Mouse (Mus musculus): ENCODE measurements around the gene Stx19.

The Stx19 gene

GRCm38 (mm10) chr16:62814491-62814890, at the start of gene Stx19:
Gene Stx19 (plus strand): TSS chr16:62814676.
- no peak for DNase-seq (ENCODE audit: low spot score in 2 of 2)

- no peak for DNase-seq (ENCODE audit: low spot score in 2 of 2)
These were observed 41.0 kb upstream of the Stx19 start for GRCm38 (mm10) chr16:62773462-62773861.

- DNase-seq (ENCODE audit: low spot score in 2 of 2), result no peak
These were observed 38.4 kb upstream of the Stx19 start for GRCm38 (mm10) chr16:62776034-62776433.

GRCm38 (mm10) chr16:62778282-62778681, 36.2 kb upstream of the Stx19 start:
- no peak for DNase-seq (ENCODE audit: low spot score in 2 of 2)

GRCm38 (mm10) chr16:62782229-62782628, 32.2 kb upstream of the Stx19 start:
- DNase-seq (ENCODE audit: low spot score in 2 of 2), result no peak

- DNase-seq (ENCODE audit: low spot score in 2 of 2), result peak; percentile 75 to 92
These were observed 27.7 kb upstream of the Stx19 start, which contains the start of gene Nsun3 for GRCm38 (mm10) chr16:62786621-62787331. Gene Nsun3 (minus strand): TSS chr16:62786818.

- DNase-seq (ENCODE audit: low spot score in 2 of 2), result no peak
These were observed 17.9 kb upstream of the Stx19 start for GRCm38 (mm10) chr16:62796608-62797007.

- DNase-seq (ENCODE audit: low spot score in 2 of 2), result no peak
These were observed 15.7 kb upstream of the Stx19 start for GRCm38 (mm10) chr16:62798808-62799207.

- DNase-seq (ENCODE audit: low spot score in 2 of 2), result no peak
These were observed 15.1 kb upstream of the Stx19 start for GRCm38 (mm10) chr16:62799426-62799825.

- DNase-seq (ENCODE audit: low spot score in 2 of 2), result no peak
These were observed 14.6 kb upstream of the Stx19 start for GRCm38 (mm10) chr16:62799839-62800238.

GRCm38 (mm10) chr16:62804621-62805020, 9.9 kb upstream of the Stx19 start:
- no peak for DNase-seq (ENCODE audit: low spot score in 2 of 2)

GRCm38 (mm10) chr16:62807249-62807979, 7.1 kb upstream of the Stx19 start:
- no peak for DNase-seq (ENCODE audit: low spot score in 2 of 2)

- DNase-seq (ENCODE audit: low spot score in 2 of 2), result no peak
These were observed 3.6 kb upstream of the Stx19 start for GRCm38 (mm10) chr16:62810855-62811254.

- no peak for DNase-seq (ENCODE audit: low spot score in 2 of 2)
These were observed 686 bp upstream of the Stx19 start for GRCm38 (mm10) chr16:62813790-62814189.

GRCm38 (mm10) chr16:62822472-62822871, 8.0 kb downstream of the Stx19 start:
- no peak for DNase-seq (ENCODE audit: low spot score in 2 of 2)

GRCm38 (mm10) chr16:62826156-62827001, 11.9 kb downstream of the Stx19 start:
- no peak for DNase-seq (ENCODE audit: low spot score in 2 of 2)

- no peak for DNase-seq (ENCODE audit: low spot score in 2 of 2)
These were observed 17.6 kb downstream of the Stx19 start for GRCm38 (mm10) chr16:62832027-62832426.

GRCm38 (mm10) chr16:62832481-62832880, 18.0 kb downstream of the Stx19 start:
- peak; percentile 18 to 64 for DNase-seq (ENCODE audit: low spot score in 2 of 2)

- DNase-seq (ENCODE audit: low spot score in 2 of 2), result no peak
These were observed 19.7 kb downstream of the Stx19 start for GRCm38 (mm10) chr16:62834016-62834735.

GRCm38 (mm10) chr16:62845341-62845740, 30.9 kb downstream of the Stx19 start:
- no peak for DNase-seq (ENCODE audit: low spot score in 2 of 2)

- peak; percentile 55 to 90 for DNase-seq (ENCODE audit: low spot score in 2 of 2)
These were observed 32.2 kb downstream of the Stx19 start, which contains the start of gene Arl13b for GRCm38 (mm10) chr16:62846498-62847312. Gene Arl13b (minus strand): TSS chr16:62847040.

All from spleen, postnatal 10 days (tissue).